Mouse (Mus musculus): ENCODE measurements at regions not wholly inside any gene's neighbourhood (a gene's known extent, or its start where the extent isn't known, plus 50 kb on each side); places are given as distances from the start of the nearest gene placed in this dataset.

GRCm38 (mm10) chr10:37880841-37881240 is 742.1 kb upstream of the Marcks start:
- no peak for DNase-seq (ENCODE audit: low spot score in 2 of 2)

- no peak for DNase-seq (ENCODE audit: low spot score in 2 of 2)
Observed at GRCm38 (mm10) chr10:37873925-37874324, 735.2 kb upstream of the Marcks start.

GRCm38 (mm10) chr10:37861001-37861400 is 722.3 kb upstream of the Marcks start:
- no peak for DNase-seq (ENCODE audit: low spot score in 2 of 2)

GRCm38 (mm10) chr10:37849291-37849846 is 710.6 kb upstream of the Marcks start:
- DNase-seq (ENCODE audit: low spot score in 2 of 2): no peak

- no peak for DNase-seq (ENCODE audit: low spot score in 2 of 2)
Observed at GRCm38 (mm10) chr10:37842820-37843219, 704.1 kb upstream of the Marcks start.

- no peak for DNase-seq (ENCODE audit: low spot score in 2 of 2)
Observed at GRCm38 (mm10) chr10:37841842-37842241, 703.1 kb upstream of the Marcks start.

- DNase-seq (ENCODE audit: low spot score in 2 of 2): no peak
Observed at GRCm38 (mm10) chr10:37837721-37838120, 699.0 kb upstream of the Marcks start.

GRCm38 (mm10) chr10:37813026-37813425 is 674.3 kb upstream of the Marcks start:
- DNase-seq (ENCODE audit: low spot score in 2 of 2): no peak

- DNase-seq (ENCODE audit: low spot score in 2 of 2): peak; percentile 5 to 22
Observed at GRCm38 (mm10) chr10:37812405-37812851, 673.7 kb upstream of the Marcks start.

GRCm38 (mm10) chr10:37811789-37812188 is 673.1 kb upstream of the Marcks start:
- DNase-seq (ENCODE audit: low spot score in 2 of 2): no peak

- no peak for DNase-seq (ENCODE audit: low spot score in 2 of 2)
Observed at GRCm38 (mm10) chr10:37803225-37803805, 664.6 kb upstream of the Marcks start.

- DNase-seq (ENCODE audit: low spot score in 2 of 2): no peak
Observed at GRCm38 (mm10) chr10:37799397-37799796, 660.7 kb upstream of the Marcks start.

- DNase-seq (ENCODE audit: low spot score in 2 of 2): no peak
Observed at GRCm38 (mm10) chr10:37798285-37798684, 659.6 kb upstream of the Marcks start.

- no peak for DNase-seq (ENCODE audit: low spot score in 2 of 2)
Observed at GRCm38 (mm10) chr10:37797701-37798100, 659.0 kb upstream of the Marcks start.

- no peak for DNase-seq (ENCODE audit: low spot score in 2 of 2)
Observed at GRCm38 (mm10) chr10:37792878-37793277, 654.2 kb upstream of the Marcks start.

GRCm38 (mm10) chr10:37788049-37788448 is 649.3 kb upstream of the Marcks start:
- DNase-seq (ENCODE audit: low spot score in 2 of 2): no peak

GRCm38 (mm10) chr10:37779383-37780302 is 640.9 kb upstream of the Marcks start:
- no peak for DNase-seq (ENCODE audit: low spot score in 2 of 2)

- no peak for DNase-seq (ENCODE audit: low spot score in 2 of 2)
Observed at GRCm38 (mm10) chr10:37760542-37761367, 622.0 kb upstream of the Marcks start.

- DNase-seq (ENCODE audit: low spot score in 2 of 2): no peak
Observed at GRCm38 (mm10) chr10:37741581-37741980, 602.9 kb upstream of the Marcks start.

GRCm38 (mm10) chr10:37739024-37739423 is 600.3 kb upstream of the Marcks start:
- DNase-seq (ENCODE audit: low spot score in 2 of 2): peak in 1 of 2 experiments; percentile 3

GRCm38 (mm10) chr10:37725609-37726008 is 586.9 kb upstream of the Marcks start:
- no peak for DNase-seq (ENCODE audit: low spot score in 2 of 2)
